Mouse (Mus musculus) liver (tissue): ENCODE measurements around the gene Dvl3.
"Not testable (repeated sequence)": the region's sequence is repeated elsewhere in the genome, so short reads cannot be mapped to it uniquely, and the experiment has no call there.

Experiments
- DNase-seq: peaks from one replicate; pipeline ENCODE4 v3.0.0-alpha.2; 2020; ENCODE audit warnings: mixed read lengths

The Dvl3 gene

GRCm38 (mm10) chr16:20516726-20517201 lies at the start of gene Dvl3:
TSS of gene Dvl3 (plus strand) at chr16:20516982.
- peak; percentile 94 for DNase-seq

- no peak for DNase-seq
Observed at GRCm38 (mm10) chr16:20470981-20471380, 45.8 kb upstream of the Dvl3 start.

- DNase-seq: no peak
Observed at GRCm38 (mm10) chr16:20471686-20472085, 45.1 kb upstream of the Dvl3 start.

GRCm38 (mm10) chr16:20473748-20474147 lies 43.0 kb upstream of the Dvl3 start:
- no peak for DNase-seq

- DNase-seq: no peak
Observed at GRCm38 (mm10) chr16:20474211-20474610, 42.6 kb upstream of the Dvl3 start.

- DNase-seq: no peak
Observed at GRCm38 (mm10) chr16:20474786-20475185, 42.0 kb upstream of the Dvl3 start.

- DNase-seq: no peak
Observed at GRCm38 (mm10) chr16:20475335-20475734, 41.4 kb upstream of the Dvl3 start.

GRCm38 (mm10) chr16:20476857-20477256 lies 39.9 kb upstream of the Dvl3 start:
- no peak for DNase-seq

GRCm38 (mm10) chr16:20477270-20477669 lies 39.5 kb upstream of the Dvl3 start:
- no peak for DNase-seq

- DNase-seq: no peak
Observed at GRCm38 (mm10) chr16:20478504-20478903, 38.3 kb upstream of the Dvl3 start.

GRCm38 (mm10) chr16:20479026-20479760 lies 37.6 kb upstream of the Dvl3 start:
- DNase-seq: not testable (repeated sequence)

GRCm38 (mm10) chr16:20480115-20480514 lies 36.7 kb upstream of the Dvl3 start:
- DNase-seq: no peak

GRCm38 (mm10) chr16:20481746-20482145 lies 35.0 kb upstream of the Dvl3 start:
- no peak for DNase-seq

- not testable (repeated sequence) for DNase-seq
Observed at GRCm38 (mm10) chr16:20483716-20484115, 33.1 kb upstream of the Dvl3 start.

GRCm38 (mm10) chr16:20485061-20485460 lies 31.7 kb upstream of the Dvl3 start:
- DNase-seq: no peak

- DNase-seq: no peak
Observed at GRCm38 (mm10) chr16:20486048-20486447, 30.7 kb upstream of the Dvl3 start.

GRCm38 (mm10) chr16:20488151-20488550 lies 28.6 kb upstream of the Dvl3 start:
- DNase-seq: no peak

- not testable (repeated sequence) for DNase-seq
Observed at GRCm38 (mm10) chr16:20488751-20489150, 28.0 kb upstream of the Dvl3 start.

- DNase-seq: no peak
Observed at GRCm38 (mm10) chr16:20489233-20489632, 27.5 kb upstream of the Dvl3 start.

- DNase-seq: no peak
Observed at GRCm38 (mm10) chr16:20490581-20490980, 26.2 kb upstream of the Dvl3 start.

GRCm38 (mm10) chr16:20491301-20491700 lies 25.5 kb upstream of the Dvl3 start:
- no peak for DNase-seq

GRCm38 (mm10) chr16:20493452-20493851 lies 23.3 kb upstream of the Dvl3 start:
- DNase-seq: no peak

- peak; percentile 59 for DNase-seq
Observed at GRCm38 (mm10) chr16:20496671-20497600, 19.8 kb upstream of the Dvl3 start.
